Mouse (Mus musculus) ES-Bruce4 (cell line): ENCODE data around the gene Zfp184. TPM values are rescaled to one million over a fixed set of nuclear protein-coding genes. Genes with fewer than 3 reads are reported as not detected.
"Not testable (repeated sequence)": the region's sequence is repeated elsewhere in the genome, so short reads cannot be mapped to it uniquely, and the experiment has no call there.

Experiments
- H3K27ac ChIP-seq: 2 replicates; pipeline ENCODE4 v1.5.1; 2012; ENCODE audit warnings: low read length, inconsistent platforms; ENCODE audit not compliant: insufficient read depth
- H3K27me3 ChIP-seq: 2 replicates; pipeline ENCODE4 v1.6.1; 2012; ENCODE audit warnings: mild to moderate bottlenecking, low read length, inconsistent platforms; ENCODE audit not compliant: control insufficient read depth, poor library complexity, insufficient read depth, severe bottlenecking
- H3K36me3 ChIP-seq: 2 replicates; pipeline ENCODE4 v1.6.1; 2012; ENCODE audit warnings: inconsistent platforms, mild to moderate bottlenecking, low read length, moderate library complexity; ENCODE audit not compliant: control insufficient read depth, poor library complexity, insufficient read depth, severe bottlenecking
- H3K4me1 ChIP-seq: one replicate; pipeline ENCODE4 v1.8.1; 2011; ENCODE audit warnings: low read length; ENCODE audit not compliant: control insufficient read depth, insufficient read depth
- H3K4me3 ChIP-seq: 2 replicates; pipeline ENCODE4 v1.5.1; 2011; ENCODE audit warnings: low read depth, mild to moderate bottlenecking, low read length
- H3K9ac ChIP-seq: 2 replicates; pipeline ENCODE4 v1.6.1; 2012; ENCODE audit warnings: low read depth, mild to moderate bottlenecking, inconsistent platforms; ENCODE audit not compliant: poor library complexity, severe bottlenecking
- H3K9me3 ChIP-seq: replicated peaks from 2 replicates; pipeline ENCODE4 v1.6.1; 2012; ENCODE audit warnings: mild to moderate bottlenecking, low read length, inconsistent platforms; ENCODE audit not compliant: control insufficient read depth, poor library complexity, insufficient read depth, severe bottlenecking
- CTCF ChIP-seq: IDR thresholded peaks from one replicate; pipeline ENCODE4 v1.8.1; 2011; ENCODE audit warnings: low read depth, low read length
- EP300 ChIP-seq: IDR thresholded peaks from 2 replicates; pipeline ENCODE4 v1.6.1; 2011; ENCODE audit warnings: low read depth, low read length; ENCODE audit not compliant: insufficient read depth
- POLR2A ChIP-seq: IDR thresholded peaks from one replicate; pipeline ENCODE4 v1.8.1; 2011; ENCODE audit warnings: low read length; ENCODE audit not compliant: insufficient read depth
- polyA plus RNA-seq: library from polyadenylated mRNA; stranded (reverse); fragments of >200 nt; gene quantifications from 2 replicates; pipeline ENCODE4 v1.2.4, GENCODE M21; 2011; ENCODE audit warnings: low read depth; ENCODE audit not compliant: missing spikeins, insufficient read depth, insufficient read length

Zfp184 gene
- polyA plus RNA-seq, 1 experiment = 11.5 TPM

DNA sequence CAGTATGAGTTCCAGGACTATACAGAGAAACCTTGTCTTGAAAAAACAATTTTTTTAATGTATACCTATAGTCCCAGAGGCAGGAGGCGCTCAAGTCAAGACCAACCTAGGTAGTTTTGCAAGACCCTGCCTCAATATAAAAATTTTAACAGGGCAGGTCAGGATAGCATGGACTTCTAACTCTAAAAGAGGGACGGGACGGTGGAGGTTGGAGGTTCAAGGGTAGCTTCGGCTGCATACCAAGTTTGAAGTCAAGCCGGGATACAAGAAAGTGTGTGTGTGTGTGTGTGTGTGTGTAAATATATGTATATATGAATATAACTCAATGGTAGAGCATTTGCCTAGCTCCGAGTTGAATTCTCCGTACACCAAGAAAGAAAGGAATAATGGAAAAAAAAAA, 38.6 kb upstream of the Zfp184 start:
- Histone ChIP-seq H3K9ac (peak overlapping the region; percentile 72), H3K27ac (no peak overlapping the region), H3K4me3 (peak overlapping the region; percentile 60)

DNA sequence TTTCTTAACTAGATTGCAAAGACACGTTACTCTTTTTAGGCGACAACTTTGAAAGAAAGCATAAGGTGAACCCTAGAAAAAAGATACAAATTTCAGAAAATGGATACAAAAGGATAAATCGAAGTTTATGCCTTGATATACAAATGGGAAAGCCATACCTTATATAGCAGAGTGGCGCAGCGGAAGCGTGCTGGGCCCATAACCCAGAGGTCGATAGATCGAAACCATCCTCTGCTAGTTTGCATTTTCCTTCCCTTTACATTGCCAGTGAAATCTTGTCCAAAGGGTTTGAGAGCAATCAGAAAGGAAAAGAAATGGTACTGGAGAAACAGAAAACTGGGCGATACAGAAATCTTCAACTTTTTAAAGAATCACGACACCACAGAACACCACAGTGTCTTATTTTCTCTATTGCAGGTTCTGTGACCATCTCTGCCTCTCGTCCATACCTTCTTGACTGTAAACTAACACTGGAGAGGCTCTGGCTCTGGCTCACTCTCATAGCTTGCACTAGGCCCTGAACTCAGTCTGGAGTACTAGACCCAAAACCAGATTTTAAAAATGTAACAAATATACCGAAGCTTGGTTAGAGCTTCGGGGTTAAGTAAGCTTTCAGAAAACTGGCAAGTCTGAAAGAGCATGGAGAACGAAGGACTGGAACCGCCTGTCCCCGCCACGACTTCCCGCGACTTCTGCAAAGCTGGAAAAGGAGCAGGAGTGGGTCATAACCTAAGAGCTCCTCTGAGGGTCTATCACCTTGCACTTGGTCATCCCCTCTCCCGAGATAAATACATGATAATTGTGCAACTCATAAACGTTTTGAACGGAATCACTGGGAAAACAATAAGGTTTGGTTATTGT, 37.7 kb upstream of the Zfp184 start:
- Histone ChIP-seq H3K27ac (peak overlapping the region; percentile 75), H3K4me3 (peak overlapping the region; percentile 90), H3K27me3 (no peaks in the 10 kb centered on the region), H3K4me1 (peaks cover 3% of the 10 kb centered on the region), H3K36me3 (no peaks in the 10 kb centered on the region), H3K9me3 (no peaks in the 10 kb centered on the region), H3K9ac (peak overlapping the region; percentile 96)
- no peak for TF ChIP-seq CTCF
- TF ChIP-seq POLR2A = no peak
- TF ChIP-seq EP300 = no peak

More for the DNA sequence above, 38.6 kb upstream of the Zfp184 start:
- Histone ChIP-seq H3K27me3 (no peaks in the 10 kb centered on the region), H3K36me3 (no peaks in the 10 kb centered on the region), H3K9me3 (no peaks in the 10 kb centered on the region; the same call in 1 of the 2 replicates), H3K4me1 (peaks cover 3% of the 10 kb centered on the region)
- no peak for TF ChIP-seq CTCF
- no peak for TF ChIP-seq EP300
- TF ChIP-seq POLR2A = no peak

DNA sequence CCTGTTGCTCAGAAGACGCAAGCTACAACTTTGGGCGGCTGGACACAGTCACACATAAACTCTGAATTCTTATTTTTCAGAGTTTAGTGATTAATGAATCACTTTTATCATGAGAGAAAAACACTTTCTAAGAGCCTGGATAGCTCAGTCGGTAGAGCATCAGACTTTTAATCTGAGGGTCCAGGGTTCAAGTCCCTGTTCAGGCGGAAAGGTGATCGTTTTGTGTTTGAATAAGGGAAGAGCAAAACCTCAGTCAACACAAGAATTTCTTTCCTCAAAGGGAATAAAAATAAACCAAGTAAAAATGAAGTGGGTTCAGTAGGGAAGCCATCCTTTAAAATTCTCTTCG, 37.1 kb upstream of the Zfp184 start:
- H3K9ac ChIP-seq = peak overlapping the region; percentile 96
- H3K4me3 ChIP-seq = peak overlapping the region; percentile 90
- not testable (repeated sequence) for H3K27me3 ChIP-seq, H3K9me3 ChIP-seq, H3K36me3 ChIP-seq, H3K4me1 ChIP-seq
- peak overlapping the region; percentile 75 for H3K27ac ChIP-seq

DNA sequence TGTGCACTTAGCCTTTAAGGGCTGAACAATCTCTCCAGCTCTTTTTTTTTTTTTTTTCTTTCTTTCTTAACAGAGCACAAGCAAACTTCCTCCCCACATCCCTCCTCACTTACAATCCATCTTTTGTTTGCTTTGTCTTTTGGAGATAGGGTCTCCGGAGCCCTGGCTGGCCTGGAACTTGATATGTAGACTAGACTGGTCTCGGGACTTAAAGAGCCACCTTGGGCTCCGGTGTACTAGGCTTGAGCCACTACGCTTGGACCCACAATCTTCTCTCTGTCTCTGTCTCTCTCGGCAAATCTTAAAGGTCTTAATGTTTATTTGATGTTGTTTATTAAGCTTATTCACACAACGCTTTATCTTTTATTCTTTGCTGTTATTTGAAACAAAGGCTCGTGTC, 34.2 kb upstream of the Zfp184 start:
- H3K4me1 ChIP-seq = peaks cover 1% of the 10 kb centered on the region
- no peaks in the 10 kb centered on the region for H3K9me3 ChIP-seq
- no peak for TF ChIP-seq CTCF
- TF ChIP-seq POLR2A = no peak
- TF ChIP-seq EP300 = no peak
- H3K27ac ChIP-seq = 0 out of 2 replicates have a peak overlapping the region, but pooled peaks have one; percentile 60
- peak overlapping the region; percentile 71 for H3K4me3 ChIP-seq
- H3K9ac ChIP-seq = peak overlapping the region; percentile 80
- H3K27me3 ChIP-seq = no peaks in the 10 kb centered on the region
- H3K36me3 ChIP-seq = no peaks in the 10 kb centered on the region

DNA sequence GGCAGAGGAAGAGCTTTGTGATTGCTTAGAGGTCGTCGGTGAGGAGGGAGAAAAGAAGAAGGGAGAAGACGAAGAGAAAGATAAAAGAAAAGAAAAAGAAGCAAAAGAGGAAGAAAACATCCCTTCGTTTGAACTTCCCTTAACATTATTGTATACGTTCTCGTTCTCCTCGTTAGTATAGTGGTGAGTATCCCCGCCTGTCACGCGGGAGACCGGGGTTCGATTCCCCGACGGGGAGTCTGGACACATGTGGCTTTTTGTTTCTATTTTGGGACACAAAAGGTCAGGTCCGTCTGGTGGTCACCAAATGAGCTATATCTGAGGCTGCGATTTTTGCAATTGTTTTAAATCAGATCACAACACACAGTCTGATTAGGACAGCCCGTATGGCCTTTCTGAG, 33.7 kb upstream of the Zfp184 start:
- no peaks in the 10 kb centered on the region for H3K36me3 ChIP-seq
- 0 out of 2 replicates have a peak overlapping the region, but pooled peaks have one; percentile 60 for H3K27ac ChIP-seq
- peaks cover 1% of the 10 kb centered on the region for H3K4me1 ChIP-seq
- H3K9me3 ChIP-seq = no peaks in the 10 kb centered on the region
- no peak for TF ChIP-seq CTCF
- TF ChIP-seq EP300 = 0 out of 2 replicates have a peak, but pooled peaks have one; percentile 34
- peak overlapping the region; percentile 80 for H3K9ac ChIP-seq
- peak overlapping the region; percentile 71 for H3K4me3 ChIP-seq
- H3K27me3 ChIP-seq = no peaks in the 10 kb centered on the region

DNA sequence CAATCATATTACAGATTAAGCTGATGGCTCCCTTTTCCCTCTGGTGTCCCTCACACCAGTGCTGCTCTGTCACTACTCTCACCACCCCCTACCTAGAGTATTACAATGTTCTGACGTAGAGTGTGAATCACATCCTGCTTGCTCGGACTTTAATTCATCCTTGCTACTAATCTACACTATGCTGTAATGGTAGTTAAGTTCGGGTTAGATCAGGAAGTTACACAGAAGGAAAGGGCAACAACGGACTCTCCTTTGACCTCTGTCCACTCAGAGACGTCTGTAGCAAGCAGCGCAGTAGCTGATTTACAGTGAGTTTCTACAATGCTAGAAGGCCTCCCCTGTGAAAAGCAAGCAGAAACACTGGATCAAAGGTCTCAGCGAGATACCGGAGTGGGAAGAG, 31.0 kb upstream of the Zfp184 start:
- TF ChIP-seq EP300 (no peak), POLR2A (no peak)
- H3K27me3 ChIP-seq = no peaks in the 10 kb centered on the region
- H3K4me1 ChIP-seq = peaks cover 1% of the 10 kb centered on the region
- no peaks in the 10 kb centered on the region for H3K9me3 ChIP-seq
- no peaks in the 10 kb centered on the region for H3K36me3 ChIP-seq
- peak overlapping the region; percentile 49 for H3K9ac ChIP-seq
- H3K4me3 ChIP-seq = peak overlapping the region; percentile 89
- H3K27ac ChIP-seq = peak overlapping the region; percentile 15; the same call in 1 of the 2 replicates
